Mouse (Mus musculus) retina, adult 2 months (tissue): ENCODE results near the gene Bag1.

Experiments used
- DNase-seq: peaks from one replicate; pipeline ENCODE4 v3.0.0-alpha.2; 2012; ENCODE audit warnings: low read depth, low spot score

Gene Bag1

GRCm38 (mm10) chr4:40948160-40948708, at the start of gene Bag1, which contains the start of gene Chmp5:
Bag1 (minus strand) TSS chr4:40948294.
Chmp5 (plus strand) TSS chr4:40948407.
- peak; percentile 96 for DNase-seq

GRCm38 (mm10) chr4:40996302-40996701, 48.2 kb upstream of the Bag1 start:
- DNase-seq, result no peak

- no peak for DNase-seq
Measured at GRCm38 (mm10) chr4:40989633-40990032, 41.5 kb upstream of the Bag1 start.

- DNase-seq, result no peak
Measured at GRCm38 (mm10) chr4:40983686-40984085, 35.6 kb upstream of the Bag1 start.

GRCm38 (mm10) chr4:40982486-40982885, 34.4 kb upstream of the Bag1 start:
- no peak for DNase-seq

- no peak for DNase-seq
Measured at GRCm38 (mm10) chr4:40979430-40979829, 31.3 kb upstream of the Bag1 start.

GRCm38 (mm10) chr4:40976651-40977050, 28.6 kb upstream of the Bag1 start:
- DNase-seq, result no peak

- DNase-seq, result no peak
Measured at GRCm38 (mm10) chr4:40975678-40976077, 27.6 kb upstream of the Bag1 start.

GRCm38 (mm10) chr4:40974011-40974410, 25.9 kb upstream of the Bag1 start:
- DNase-seq, result no peak

- no peak for DNase-seq
Measured at GRCm38 (mm10) chr4:40971744-40972143, 23.6 kb upstream of the Bag1 start.

GRCm38 (mm10) chr4:40970842-40971701, 23.0 kb upstream of the Bag1 start, which contains the start of gene Nfx1:
Nfx1 (plus strand) TSS chr4:40970906.
- peak; percentile 94 for DNase-seq

GRCm38 (mm10) chr4:40970592-40970841, 22.4 kb upstream of the Bag1 start:
- DNase-seq, result no peak

GRCm38 (mm10) chr4:40969781-40970591, 21.9 kb upstream of the Bag1 start:
- no peak for DNase-seq

GRCm38 (mm10) chr4:40969161-40969560, 21.1 kb upstream of the Bag1 start:
- DNase-seq, result no peak

GRCm38 (mm10) chr4:40963536-40963935, 15.4 kb upstream of the Bag1 start:
- DNase-seq, result no peak

- no peak for DNase-seq
Measured at GRCm38 (mm10) chr4:40955942-40956341, 7.8 kb upstream of the Bag1 start.

GRCm38 (mm10) chr4:40953521-40953920, 5.4 kb upstream of the Bag1 start:
- no peak for DNase-seq

GRCm38 (mm10) chr4:40947565-40948159, 432 bp downstream of the Bag1 start:
- DNase-seq, result no peak

GRCm38 (mm10) chr4:40946516-40947121, 1.5 kb downstream of the Bag1 start:
- DNase-seq, result no peak

- DNase-seq, result no peak
Measured at GRCm38 (mm10) chr4:40943651-40944050, 4.4 kb downstream of the Bag1 start.

GRCm38 (mm10) chr4:40938793-40939192, 9.3 kb downstream of the Bag1 start:
- DNase-seq, result no peak
